Mouse (Mus musculus): ENCODE results near the gene Jaml.

DNA sequence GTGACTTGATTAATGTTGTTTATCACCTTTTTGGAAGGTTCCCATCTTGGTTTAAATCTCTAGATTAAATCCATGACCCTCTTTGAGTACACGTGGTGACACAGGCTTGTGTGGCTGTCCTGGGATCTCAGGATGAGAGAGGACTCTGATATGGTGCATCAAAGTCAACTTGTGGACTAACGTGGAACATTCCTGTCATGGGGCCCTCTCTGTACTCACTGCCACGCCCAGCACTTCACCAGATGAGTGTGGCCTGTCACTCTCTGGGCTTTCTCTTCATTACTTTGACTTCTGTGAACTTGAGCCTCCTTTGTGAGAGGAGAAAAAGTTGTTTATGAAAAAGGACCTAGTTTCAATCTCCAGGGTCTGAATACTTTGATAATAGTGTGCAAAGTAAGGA is 7.2 kb upstream of the Jaml start:
- TF ChIP-seq CTCF (IDR thresholded peaks at IDR 0.05; ENCODE audit: low read depth, low read length) (no peak), POLR2A (IDR thresholded peaks at IDR 0.05; ENCODE audit: borderline replicate concordance, low read depth, low read length) (no peak)
